Mouse (Mus musculus) limb, embryonic 13.5 days (tissue): ENCODE data around the gene Rufy2. TPM values are rescaled to one million over a fixed set of nuclear protein-coding genes. Genes with fewer than 3 reads are reported as not detected.

Experiments
- ATAC-seq: fragments of 200-750 bp; cut with Nextera tagmentation; 2 replicates; pipeline ENCODE4 v1.8.0; 2017; ENCODE audit warnings: low read depth, moderate number of reproducible peaks, moderate TSS enrichment; ENCODE audit not compliant: low FRiP score
- H3K27ac ChIP-seq: fragments of 300-500 bp; sonication (generic); 2 replicates; pipeline ENCODE4 v1.5.1; 2015; ENCODE audit warnings: inconsistent platforms, mild to moderate bottlenecking, moderate library complexity
- H3K27me3 ChIP-seq: fragments of 300-500 bp; sonication (generic); 2 replicates; pipeline ENCODE4 v1.6.1; 2015; ENCODE audit warnings: mild to moderate bottlenecking, inconsistent platforms
- H3K36me3 ChIP-seq: fragments of 300-500 bp; sonication (generic); 2 replicates; pipeline ENCODE4 v1.6.1; 2015; ENCODE audit warnings: inconsistent platforms, mild to moderate bottlenecking, moderate library complexity
- H3K4me1 ChIP-seq: fragments of 300-500 bp; sonication (generic); 2 replicates; pipeline ENCODE4 v1.6.1; 2015; ENCODE audit warnings: inconsistent platforms
- H3K4me2 ChIP-seq: fragments of 300-500 bp; sonication (generic); replicated peaks from 2 replicates; pipeline ENCODE4 v1.6.1; 2015; ENCODE audit warnings: inconsistent platforms, mild to moderate bottlenecking, moderate library complexity
- H3K4me3 ChIP-seq: fragments of 300-500 bp; sonication (generic); 2 replicates; pipeline ENCODE4 v1.5.1; 2015; ENCODE audit warnings: moderate library complexity, mild to moderate bottlenecking, inconsistent platforms
- H3K9ac ChIP-seq: fragments of 300-500 bp; sonication (generic); 2 replicates; pipeline ENCODE4 v1.6.1; 2015; ENCODE audit warnings: mild to moderate bottlenecking, inconsistent platforms
- H3K9me3 ChIP-seq: fragments of 300-500 bp; sonication (generic); 2 replicates; pipeline ENCODE4 v1.6.1; 2016; ENCODE audit warnings: inconsistent platforms
- WGBS: fragments of 180-500 bp; shearing (Covaris S2); methylation state at CpG from one replicate; pipeline ENCODE4 v1.1.7; 2015; 5-methylcytosine and 5-hydroxymethylcytosine counted together
- polyA plus RNA-seq: library from polyadenylated mRNA; unstranded; fragments of >200 nt; fragmentation: Nextera tagmentation; extraction: Ambion mirVana; gene quantifications from 2 replicates; pipeline ENCODE4 v1.2.1, GENCODE M21; 2015

The Rufy2 gene
- polyA plus RNA-seq, 1 experiment from 2014 or later, result 33.7 TPM

- H3K4me2 ChIP-seq, result no peak overlapping the region
- no peaks in the 10 kb centered on the region for H3K4me1 ChIP-seq
- no peaks in the 10 kb centered on the region for H3K9me3 ChIP-seq
- H3K9ac ChIP-seq, result no peak overlapping the region
- WGBS, result 28% methylated on average over 3 of the region's 3 CpGs
- H3K27me3 ChIP-seq, result no peaks in the 10 kb centered on the region
- H3K36me3 ChIP-seq, result peaks cover 91% of the 10 kb centered on the region
- no peak overlapping the region for H3K27ac ChIP-seq
- H3K4me3 ChIP-seq, result no peak overlapping the region
- ATAC-seq, result no peak
These were observed 7.3 kb downstream of the Rufy2 start for GRCm38 (mm10) chr10:62987341-62987740.

- no peaks in the 10 kb centered on the region for H3K9me3 ChIP-seq
- ATAC-seq, result no peak
- no peak overlapping the region for H3K27ac ChIP-seq
- H3K36me3 ChIP-seq, result peaks cover 91% of the 10 kb centered on the region
- H3K9ac ChIP-seq, result no peak overlapping the region
- no peak overlapping the region for H3K4me3 ChIP-seq
- no peaks in the 10 kb centered on the region for H3K27me3 ChIP-seq
- no peaks in the 10 kb centered on the region for H3K4me1 ChIP-seq
- WGBS, result 91% methylated on average over 15 of the region's 15 CpGs
- H3K4me2 ChIP-seq, result no peak overlapping the region
These were observed 10.6 kb downstream of the Rufy2 start for GRCm38 (mm10) chr10:62990636-62991035.

GRCm38 (mm10) chr10:62993991-62994390 is 14.0 kb downstream of the Rufy2 start:
- H3K4me3 ChIP-seq, result no peak overlapping the region
- H3K4me1 ChIP-seq, result no peaks in the 10 kb centered on the region
- H3K4me2 ChIP-seq, result no peak overlapping the region
- WGBS, result 90% methylated on average over 6 of the region's 9 CpGs
- H3K27me3 ChIP-seq, result no peaks in the 10 kb centered on the region
- H3K9ac ChIP-seq, result no peak overlapping the region
- peaks cover 93% of the 10 kb centered on the region for H3K36me3 ChIP-seq
- no peaks in the 10 kb centered on the region for H3K9me3 ChIP-seq
- no peak overlapping the region for H3K27ac ChIP-seq
- ATAC-seq, result no peak

- no peaks in the 10 kb centered on the region for H3K9me3 ChIP-seq
- no peaks in the 10 kb centered on the region for H3K27me3 ChIP-seq
- no peaks in the 10 kb centered on the region for H3K4me1 ChIP-seq
- H3K9ac ChIP-seq, result no peak overlapping the region
- WGBS, result 80% methylated on average over 9 of the region's 9 CpGs
- no peak for ATAC-seq
- no peak overlapping the region for H3K4me2 ChIP-seq
- H3K4me3 ChIP-seq, result no peak overlapping the region
- peaks cover 93% of the 10 kb centered on the region for H3K36me3 ChIP-seq
- no peak overlapping the region for H3K27ac ChIP-seq
These were observed 20.6 kb downstream of the Rufy2 start for GRCm38 (mm10) chr10:63000584-63000983.

GRCm38 (mm10) chr10:63003252-63003651 is 23.2 kb downstream of the Rufy2 start:
- no peak overlapping the region for H3K4me2 ChIP-seq
- no peaks in the 10 kb centered on the region for H3K4me1 ChIP-seq
- H3K9ac ChIP-seq, result no peak overlapping the region; the same call in 1 of the 2 replicates
- no peak overlapping the region for H3K4me3 ChIP-seq
- WGBS, result 65% methylated on average over 9 of the region's 9 CpGs
- peaks cover 94% of the 10 kb centered on the region for H3K36me3 ChIP-seq
- no peak overlapping the region for H3K27ac ChIP-seq
- ATAC-seq, result no peak
- no peaks in the 10 kb centered on the region for H3K27me3 ChIP-seq
- H3K9me3 ChIP-seq, result no peaks in the 10 kb centered on the region

- Histone ChIP-seq H3K4me3 (no peak overlapping the region), H3K36me3 (peaks cover 92% of the 10 kb centered on the region), H3K4me2 (no peak overlapping the region), H3K27me3 (no peaks in the 10 kb centered on the region), H3K4me1 (no peaks in the 10 kb centered on the region), H3K9ac (no peak overlapping the region), H3K9me3 (no peaks in the 10 kb centered on the region), H3K27ac (no peak overlapping the region)
- 90% methylated on average over 9 of the region's 9 CpGs for WGBS
- no peak for ATAC-seq
These were observed 24.5 kb downstream of the Rufy2 start for GRCm38 (mm10) chr10:63004556-63004955.

GRCm38 (mm10) chr10:63008193-63008592 is 28.2 kb downstream of the Rufy2 start:
- H3K36me3 ChIP-seq, result peaks cover 92% of the 10 kb centered on the region
- ATAC-seq, result no peak
- WGBS, result 75% methylated on average over 3 of the region's 3 CpGs

GRCm38 (mm10) chr10:63010268-63010667 is 30.2 kb downstream of the Rufy2 start:
- Histone ChIP-seq H3K9ac (no peak overlapping the region), H3K27ac (no peak overlapping the region), H3K36me3 (peaks cover 92% of the 10 kb centered on the region), H3K27me3 (no peaks in the 10 kb centered on the region), H3K4me2 (no peak overlapping the region), H3K4me1 (no peaks in the 10 kb centered on the region), H3K9me3 (no peaks in the 10 kb centered on the region), H3K4me3 (no peak overlapping the region)
- WGBS, result 80% methylated on average over 4 of the region's 4 CpGs
- no peak for ATAC-seq

More at GRCm38 (mm10) chr10:63008193-63008592, 28.2 kb downstream of the Rufy2 start:
- H3K27ac ChIP-seq, result no peak overlapping the region
- H3K27me3 ChIP-seq, result no peaks in the 10 kb centered on the region
- H3K9ac ChIP-seq, result no peak overlapping the region
- no peak overlapping the region for H3K4me2 ChIP-seq
- H3K9me3 ChIP-seq, result no peaks in the 10 kb centered on the region
- H3K4me1 ChIP-seq, result no peaks in the 10 kb centered on the region
- no peak overlapping the region for H3K4me3 ChIP-seq

GRCm38 (mm10) chr10:63011556-63011955 is 31.5 kb downstream of the Rufy2 start:
- Histone ChIP-seq H3K27me3 (no peaks in the 10 kb centered on the region), H3K36me3 (peaks cover 93% of the 10 kb centered on the region), H3K4me3 (no peak overlapping the region), H3K4me2 (no peak overlapping the region), H3K4me1 (no peaks in the 10 kb centered on the region), H3K9me3 (no peaks in the 10 kb centered on the region), H3K9ac (no peak overlapping the region), H3K27ac (no peak overlapping the region)
- 83% methylated on average over 6 of the region's 6 CpGs for WGBS
- no peak for ATAC-seq

GRCm38 (mm10) chr10:63013476-63013875 is 33.5 kb downstream of the Rufy2 start:
- ATAC-seq, result no peak
- WGBS, result 60% methylated on average over 3 of the region's 3 CpGs
- H3K9me3 ChIP-seq, result no peaks in the 10 kb centered on the region
- peaks cover 88% of the 10 kb centered on the region for H3K36me3 ChIP-seq
- H3K4me2 ChIP-seq, result no peak overlapping the region
- H3K27me3 ChIP-seq, result no peaks in the 10 kb centered on the region
- H3K4me1 ChIP-seq, result no peaks in the 10 kb centered on the region
- no peak overlapping the region for H3K4me3 ChIP-seq
- H3K27ac ChIP-seq, result no peak overlapping the region
- no peak overlapping the region for H3K9ac ChIP-seq

GRCm38 (mm10) chr10:63014168-63014567 is 34.1 kb downstream of the Rufy2 start:
- Histone ChIP-seq H3K9ac (no peak overlapping the region), H3K36me3 (peaks cover 83% of the 10 kb centered on the region), H3K27ac (no peak overlapping the region), H3K4me1 (no peaks in the 10 kb centered on the region), H3K4me2 (no peak overlapping the region), H3K4me3 (no peak overlapping the region), H3K9me3 (no peaks in the 10 kb centered on the region), H3K27me3 (no peaks in the 10 kb centered on the region)
- 85% methylated on average over 9 of the region's 9 CpGs for WGBS
- no peak for ATAC-seq

- peaks cover 26% of the 10 kb centered on the region for H3K4me1 ChIP-seq
- no peak overlapping the region for H3K4me3 ChIP-seq
- 81% methylated on average over 6 of the region's 6 CpGs for WGBS
- H3K9ac ChIP-seq, result no peak overlapping the region
- no peaks in the 10 kb centered on the region for H3K27me3 ChIP-seq
- H3K36me3 ChIP-seq, result peaks cover 35% of the 10 kb centered on the region
- ATAC-seq, result no peak
- H3K27ac ChIP-seq, result no peak overlapping the region
- no peak overlapping the region for H3K4me2 ChIP-seq
- no peaks in the 10 kb centered on the region for H3K9me3 ChIP-seq
These were observed 39.3 kb downstream of the Rufy2 start for GRCm38 (mm10) chr10:63019304-63019703.

GRCm38 (mm10) chr10:63021702-63022101 is 41.7 kb downstream of the Rufy2 start:
- 57% methylated on average over 4 of the region's 4 CpGs for WGBS
- no peak overlapping the region for H3K27ac ChIP-seq
- H3K9ac ChIP-seq, result peak overlapping the region; percentile 100; the same call in 1 of the 2 replicates
- H3K4me3 ChIP-seq, result peak overlapping the region; percentile 91
- peaks cover 13% of the 10 kb centered on the region for H3K36me3 ChIP-seq
- no peak for ATAC-seq
- H3K9me3 ChIP-seq, result no peaks in the 10 kb centered on the region
- peaks cover 43% of the 10 kb centered on the region for H3K4me1 ChIP-seq
- no peaks in the 10 kb centered on the region for H3K27me3 ChIP-seq
- H3K4me2 ChIP-seq, result peak overlapping the region; percentile 66
